Mouse (Mus musculus) thymus, adult 2 months (tissue): ENCODE results near the gene Neurl4. TPM values are rescaled to one million over a fixed set of nuclear protein-coding genes. Genes with fewer than 3 reads are reported as not detected.
"Not testable (repeated sequence)": the region's sequence is repeated elsewhere in the genome, so short reads cannot be mapped to it uniquely, and the experiment has no call there.

Experiments used
- DNase-seq: peaks from one replicate; pipeline ENCODE4 v3.0.0; 2021
- H3K27ac ChIP-seq: fragments of 200-500 bp; 2 replicates; pipeline ENCODE4 v1.5.1; 2012; ENCODE audit warnings: low read length, control low read depth; ENCODE audit not compliant: control insufficient read depth, insufficient read depth
- H3K27me3 ChIP-seq: fragments of 200-500 bp; 2 replicates; pipeline ENCODE4 v1.6.1; 2012; ENCODE audit warnings: mild to moderate bottlenecking, low read length, moderate library complexity, mixed read lengths; ENCODE audit not compliant: control insufficient read depth, insufficient read depth
- H3K36me3 ChIP-seq: fragments of 200-500 bp; 2 replicates; pipeline ENCODE4 v1.6.1; 2012; ENCODE audit warnings: mild to moderate bottlenecking, low read length, moderate library complexity; ENCODE audit not compliant: control insufficient read depth, insufficient read depth
- H3K4me1 ChIP-seq: fragments of 200-500 bp; replicated peaks from 2 replicates; pipeline ENCODE4 v1.6.1; 2012; ENCODE audit warnings: low read length; ENCODE audit not compliant: control insufficient read depth, insufficient read depth
- H3K4me3 ChIP-seq: fragments of 200-500 bp; 2 replicates; pipeline ENCODE4 v1.5.1; 2012; ENCODE audit warnings: mild to moderate bottlenecking, low read length, control low read depth, moderate library complexity; ENCODE audit not compliant: control insufficient read depth, insufficient read depth
- CTCF ChIP-seq: fragments of 200-500 bp; IDR thresholded peaks from 2 replicates; pipeline ENCODE4 v1.5.1; 2012; ENCODE audit warnings: mild to moderate bottlenecking, control low read depth, low read length, moderate library complexity, borderline replicate concordance; ENCODE audit not compliant: control insufficient read depth, poor library complexity, insufficient read depth; ENCODE audit errors: extremely low read depth
- POLR2A ChIP-seq: fragments of 200-500 bp; IDR thresholded peaks from 2 replicates; pipeline ENCODE4 v1.6.1; 2012; ENCODE audit warnings: mild to moderate bottlenecking, low read length, control low read depth, moderate library complexity; ENCODE audit not compliant: control insufficient read depth, poor library complexity, insufficient read depth; ENCODE audit errors: extremely low read depth
- WGBS: fragments of 180-500 bp; shearing (Covaris S2); methylation state at CpG from one replicate; pipeline ENCODE4 v1.1.7; 2018; 5-methylcytosine and 5-hydroxymethylcytosine counted together
- polyA plus RNA-seq: library from polyadenylated mRNA; depleted of rRNA; stranded (reverse); fragments of >200 nt; gene quantifications from 2 replicates; pipeline ENCODE4 v1.2.3, GENCODE M21; 2012; rRNA removed

Gene Neurl4
- polyA plus RNA-seq, 1 experiment, result 85.3 TPM

DNA sequence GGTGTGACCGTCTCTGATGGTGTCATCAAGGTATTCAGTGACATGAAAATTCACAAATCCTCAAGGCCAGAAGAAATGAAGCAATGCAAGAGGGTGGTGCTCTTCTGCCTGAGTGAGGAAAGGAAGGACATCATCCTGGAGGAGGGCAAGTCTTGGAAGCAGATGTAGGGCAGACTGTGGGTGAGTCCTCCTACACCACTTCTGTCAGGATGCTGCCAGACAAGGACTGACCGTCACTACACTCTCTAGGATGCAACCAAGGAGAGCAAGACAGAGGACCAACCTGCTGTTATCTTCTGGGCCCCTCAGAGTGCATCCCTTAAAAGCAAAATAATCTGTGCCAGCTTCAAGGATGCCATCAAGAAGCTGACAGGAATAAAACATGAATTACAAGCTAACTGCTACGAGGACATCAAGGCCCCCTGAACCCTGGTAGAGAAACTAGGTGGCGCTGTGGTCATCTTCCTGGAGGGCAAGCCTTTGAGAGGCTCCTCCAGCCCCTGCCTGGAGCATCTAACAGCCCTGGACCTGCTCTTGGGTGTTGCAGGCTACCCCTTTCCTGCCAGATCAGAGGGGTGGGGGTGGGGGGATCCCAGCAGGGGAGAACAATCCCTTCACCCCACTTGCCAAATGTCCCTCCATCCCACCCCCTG is 50.1 kb downstream of the Neurl4 start:
- no peak overlapping the region for H3K4me3 ChIP-seq
- peaks cover 16% of the 10 kb centered on the region for H3K4me1 ChIP-seq
- no peaks in the 10 kb centered on the region for H3K36me3 ChIP-seq
- TF ChIP-seq CTCF, result no peak
- TF ChIP-seq POLR2A, result no peak
- no peaks in the 10 kb centered on the region for H3K27me3 ChIP-seq
- DNase-seq, result peak; percentile 29
- 58% methylated on average over 4 of the region's 4 CpGs for WGBS
- H3K27ac ChIP-seq, result no peak overlapping the region

DNA sequence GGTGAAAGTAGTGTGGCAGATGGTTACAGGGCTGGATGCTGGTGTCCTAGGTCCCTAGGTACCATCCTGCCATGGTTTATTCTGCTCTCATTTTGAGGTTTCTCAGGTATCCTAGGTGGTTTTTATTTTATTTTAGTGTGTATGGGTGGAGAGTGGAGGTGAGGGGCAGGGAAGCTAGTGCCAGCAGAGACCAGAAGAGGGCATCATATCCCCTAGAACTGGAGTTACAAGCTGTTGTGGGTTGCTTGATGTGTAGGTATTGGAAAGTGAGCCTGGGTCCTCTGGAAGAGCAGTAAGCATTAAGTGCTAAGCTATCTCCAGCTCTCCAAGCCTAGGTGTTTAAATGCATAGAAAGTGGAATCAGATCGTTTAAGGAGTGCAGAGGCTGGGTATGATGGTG is 51.4 kb downstream of the Neurl4 start:
- DNase-seq, result no peak
- peaks cover 14% of the 10 kb centered on the region for H3K4me1 ChIP-seq
- no peak overlapping the region for H3K27ac ChIP-seq
- WGBS, result 48% methylated on average over 1 of the region's 1 CpGs
- TF ChIP-seq POLR2A (no peak), CTCF (no peak)
- H3K27me3 ChIP-seq, result no peaks in the 10 kb centered on the region
- no peaks in the 10 kb centered on the region for H3K36me3 ChIP-seq
- no peak overlapping the region for H3K4me3 ChIP-seq

GRCm38 (mm10) chr11:69953267-69953915 is 52.5 kb downstream of the Neurl4 start:
- no peak for DNase-seq
- H3K4me1 ChIP-seq, result peaks cover 4% of the 10 kb centered on the region
- H3K27ac ChIP-seq, result no peak overlapping the region
- H3K27me3 ChIP-seq, result no peaks in the 10 kb centered on the region
- 65% methylated on average over 11 of the region's 11 CpGs for WGBS
- no peaks in the 10 kb centered on the region for H3K36me3 ChIP-seq
- no peak for TF ChIP-seq POLR2A
- TF ChIP-seq CTCF, result no peak
- H3K4me3 ChIP-seq, result no peak overlapping the region

DNA sequence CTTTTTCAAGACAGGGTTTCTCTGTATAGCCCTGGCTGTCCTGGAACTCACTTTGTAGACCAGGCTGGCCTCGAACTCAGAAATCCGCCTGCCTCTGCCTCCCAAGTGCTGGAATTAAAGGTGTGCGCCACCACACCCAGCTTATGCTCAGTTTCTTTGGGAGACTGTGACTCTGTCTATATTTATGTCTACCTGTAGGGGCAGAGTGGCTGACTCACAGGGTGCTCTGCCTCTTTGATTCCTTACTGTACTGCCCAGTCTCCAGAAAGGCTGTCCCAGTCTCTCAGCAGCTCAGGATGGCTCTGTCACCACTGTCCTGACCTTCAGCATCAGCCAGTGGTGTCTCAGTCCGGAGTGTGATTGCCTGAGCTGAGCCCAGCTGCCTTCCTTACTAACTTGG is 54.7 kb downstream of the Neurl4 start:
- H3K36me3 ChIP-seq, H3K27ac ChIP-seq, H3K4me1 ChIP-seq, DNase-seq, H3K27me3 ChIP-seq, H3K4me3 ChIP-seq: not testable (repeated sequence)
- 86% methylated on average over 4 of the region's 4 CpGs for WGBS

- WGBS, result 78% methylated on average over 1 of the region's 1 CpGs
- peak; percentile 25 for DNase-seq
- Histone ChIP-seq H3K36me3 (no peaks in the 10 kb centered on the region), H3K27ac (no peak overlapping the region), H3K4me1 (no peaks in the 10 kb centered on the region), H3K27me3 (no peaks in the 10 kb centered on the region), H3K4me3 (no peak overlapping the region)
- TF ChIP-seq POLR2A (no peak), CTCF (no peak)
Observed at GRCm38 (mm10) chr11:69956218-69956617, 55.3 kb downstream of the Neurl4 start.

DNA sequence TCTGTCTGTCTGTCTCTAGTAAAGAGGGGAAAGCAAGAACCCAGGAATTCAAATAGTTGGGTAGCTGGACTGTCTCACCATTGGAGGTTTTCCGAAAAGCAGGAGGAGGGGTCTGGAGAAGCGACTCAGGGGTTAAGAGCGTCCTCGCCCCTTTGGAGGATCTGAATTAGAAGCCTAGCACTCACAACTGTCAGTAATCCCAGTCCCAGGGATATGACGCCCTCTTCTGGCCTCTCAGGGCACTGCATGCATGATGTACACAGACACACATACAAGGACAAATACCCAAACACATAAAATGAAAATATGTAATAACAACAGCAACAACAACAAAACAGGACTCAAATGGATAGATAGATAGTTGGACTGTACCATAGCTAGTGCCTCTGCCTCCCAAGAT is 59.7 kb downstream of the Neurl4 start:
- peaks cover 4% of the 10 kb centered on the region; the same call in 1 of the 2 replicates for H3K4me1 ChIP-seq
- 69% methylated on average over 5 of the region's 5 CpGs for WGBS
- H3K27me3 ChIP-seq, result peaks cover 6% of the 10 kb centered on the region; the same call in 1 of the 2 replicates
- no peaks in the 10 kb centered on the region for H3K36me3 ChIP-seq
- no peak for DNase-seq
- no peak overlapping the region for H3K27ac ChIP-seq
- no peak for TF ChIP-seq CTCF
- no peak for TF ChIP-seq POLR2A
- H3K4me3 ChIP-seq, result no peak overlapping the region

DNA sequence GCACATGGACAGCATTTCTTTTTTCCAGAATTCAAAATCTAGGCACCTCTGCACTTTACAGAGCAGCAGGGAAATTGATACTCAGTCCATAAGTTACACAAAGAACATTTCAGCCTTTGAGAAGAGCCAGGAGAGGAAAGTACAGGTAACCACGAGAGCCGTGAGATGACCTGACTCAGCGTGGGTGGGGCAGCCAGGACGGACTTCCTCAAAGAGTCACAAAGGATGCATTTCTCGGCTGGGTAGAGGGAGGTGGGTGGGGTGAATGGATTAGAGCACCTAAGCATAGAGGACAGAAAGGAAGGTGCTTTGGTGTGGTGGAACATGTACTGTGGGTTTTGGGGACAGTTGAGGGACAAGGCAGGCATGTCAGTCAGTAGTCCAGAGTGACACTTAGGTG is 61.0 kb downstream of the Neurl4 start:
- no peak for DNase-seq
- H3K36me3 ChIP-seq, result no peaks in the 10 kb centered on the region
- H3K4me1 ChIP-seq, result peaks cover 6% of the 10 kb centered on the region; the same call in 1 of the 2 replicates
- TF ChIP-seq POLR2A (no peak), CTCF (no peak)
- 8% methylated on average over 5 of the region's 5 CpGs for WGBS
- H3K4me3 ChIP-seq, result no peak overlapping the region
- no peak overlapping the region for H3K27ac ChIP-seq
- H3K27me3 ChIP-seq, result peaks cover 16% of the 10 kb centered on the region; the same call in 1 of the 2 replicates

Other genes with a start within 250 kb of the Neurl4 start
- gene Sox15, start 245.8 kb upstream of the Neurl4 start, polyA plus RNA-seq, result 0.24 and 0.52 TPM in 2 replicates
- 174 and 178 TPM in 2 replicates for gene Mpdu1, start 238.4 kb upstream of the Neurl4 start, polyA plus RNA-seq
- 101 and 117 TPM in 2 replicates for gene Cd68, start 234.9 kb upstream of the Neurl4 start, polyA plus RNA-seq
- gene Eif4a1, start 228.6 kb upstream of the Neurl4 start, polyA plus RNA-seq, result 669 and 722 TPM in 2 replicates
- gene Senp3, start 219.0 kb upstream of the Neurl4 start, polyA plus RNA-seq, result 83.3 and 89.1 TPM in 2 replicates
- gene Tnfsf13, start 215.3 kb upstream of the Neurl4 start, polyA plus RNA-seq, result 2.2 and 3.0 TPM in 2 replicates
- 12.2 and 16.3 TPM in 2 replicates for gene Tnfsf12, start 205.2 kb upstream of the Neurl4 start, polyA plus RNA-seq
- 2.7 and 3.4 TPM in 2 replicates for gene Tnfsfm13, start 205.0 kb upstream of the Neurl4 start, polyA plus RNA-seq
- gene Polr2a, start 142.4 kb upstream of the Neurl4 start, polyA plus RNA-seq, result 113 and 125 TPM in 2 replicates
- 0.08 and 0.29 TPM in 2 replicates for gene Slc35g3, start 139.1 kb upstream of the Neurl4 start, polyA plus RNA-seq
- 32.2 and 35.6 TPM in 2 replicates for gene Zbtb4, start 135.2 kb upstream of the Neurl4 start, polyA plus RNA-seq
- 12.9 and 15.7 TPM in 2 replicates for gene Chrnb1, start 105.1 kb upstream of the Neurl4 start, polyA plus RNA-seq
- 1.7 and 2.4 TPM in 2 replicates for gene Fgf11, start 99.2 kb upstream of the Neurl4 start, polyA plus RNA-seq
- 4.7 and 5.1 TPM in 2 replicates for gene Tmem102, start 95.4 kb upstream of the Neurl4 start, polyA plus RNA-seq
- 0.05 TPM in 1 of 2 replicates, not detected in the other for gene Gm39566, start 85.8 kb upstream of the Neurl4 start, polyA plus RNA-seq
- gene Spem2, start 82.6 kb upstream of the Neurl4 start, polyA plus RNA-seq, result 0.22 TPM in 1 of 2 replicates, not detected in the other
- 0.20 and 0.61 TPM in 2 replicates for gene Spem1, start 78.9 kb upstream of the Neurl4 start, polyA plus RNA-seq
- gene Nlgn2, start 63.3 kb upstream of the Neurl4 start, polyA plus RNA-seq, result 14.4 and 15.3 TPM in 2 replicates
- 160 and 224 TPM in 2 replicates for gene Tmem256, start 62.6 kb upstream of the Neurl4 start, polyA plus RNA-seq
- gene Plscr3, start 54.7 kb upstream of the Neurl4 start, polyA plus RNA-seq, result 132 and 142 TPM in 2 replicates
- 2.6 and 3.1 TPM in 2 replicates for gene Tnk1, start 42.3 kb upstream of the Neurl4 start, polyA plus RNA-seq
- not detected in 2 replicates for gene Tmem95, start 23.1 kb upstream of the Neurl4 start, polyA plus RNA-seq
- 6.2 and 8.0 TPM in 2 replicates for gene Kctd11, start 19.7 kb upstream of the Neurl4 start, polyA plus RNA-seq
- gene Acap1, start 5.5 kb upstream of the Neurl4 start, polyA plus RNA-seq, result 405 and 462 TPM in 2 replicates
- gene 2810408A11Rik, start 85 bp upstream of the Neurl4 start, polyA plus RNA-seq, result 7.1 and 10.2 TPM in 2 replicates
- 236 and 272 TPM in 2 replicates for gene Gps2, start 12.8 kb downstream of the Neurl4 start, polyA plus RNA-seq
- gene Eif5a, start 20.9 kb downstream of the Neurl4 start, polyA plus RNA-seq, result 618 and 719 TPM in 2 replicates
- 20.0 and 49.6 TPM in 2 replicates for gene Ybx2, start 34.7 kb downstream of the Neurl4 start, polyA plus RNA-seq
- gene Slc2a4, start 47.1 kb downstream of the Neurl4 start, polyA plus RNA-seq, result 36.3 and 58.9 TPM in 2 replicates
- 6.0 and 6.5 TPM in 2 replicates for gene Cldn7, start 63.7 kb downstream of the Neurl4 start, polyA plus RNA-seq
- gene Ctdnep1, start 80.1 kb downstream of the Neurl4 start, polyA plus RNA-seq, result 133 and 148 TPM in 2 replicates
- 69.4 and 75.3 TPM in 2 replicates for gene Elp5, start 81.4 kb downstream of the Neurl4 start, polyA plus RNA-seq
- 270 and 395 TPM in 2 replicates for gene Gabarap, start 90.1 kb downstream of the Neurl4 start, polyA plus RNA-seq
- gene Phf23, start 94.7 kb downstream of the Neurl4 start, polyA plus RNA-seq, result 36.5 and 43.4 TPM in 2 replicates
- 52.4 and 55.7 TPM in 2 replicates for gene Dvl2, start 99.5 kb downstream of the Neurl4 start, polyA plus RNA-seq
- 88.5 and 110 TPM in 2 replicates for gene Acadvl, start 114.3 kb downstream of the Neurl4 start, polyA plus RNA-seq
- gene Dlg4, start 115.9 kb downstream of the Neurl4 start, polyA plus RNA-seq, result 71.7 and 72.1 TPM in 2 replicates
- gene Asgr1, start 153.0 kb downstream of the Neurl4 start, polyA plus RNA-seq, result 1.3 TPM in 1 of 2 replicates, not detected in the other
- gene Asgr2, start 191.6 kb downstream of the Neurl4 start, polyA plus RNA-seq, result 0.65 and 1.2 TPM in 2 replicates
- 6.4 and 6.8 TPM in 2 replicates for gene Mgl2, start 229.3 kb downstream of the Neurl4 start, polyA plus RNA-seq